Mouse (Mus musculus): ENCODE results near the gene Ltbp3.

Ltbp3 gene

GRCm38 (mm10) chr19:5793917-5794770 lies 53.4 kb downstream of the Ltbp3 start:
- peak; percentile 37 for DNase-seq (ENCODE audit: low spot score)

GRCm38 (mm10) chr19:5794771-5795576 lies 54.3 kb downstream of the Ltbp3 start:
- DNase-seq (ENCODE audit: low spot score) = peak; percentile 65

GRCm38 (mm10) chr19:5795668-5796572 lies 55.2 kb downstream of the Ltbp3 start:
- no peak for DNase-seq (ENCODE audit: low spot score)

- no peak for DNase-seq (ENCODE audit: low spot score)
Measured at GRCm38 (mm10) chr19:5796573-5797111, 55.9 kb downstream of the Ltbp3 start.

- peak; percentile 44 for DNase-seq (ENCODE audit: low spot score)
Measured at GRCm38 (mm10) chr19:5797381-5798111, 56.8 kb downstream of the Ltbp3 start.

GRCm38 (mm10) chr19:5798700-5799479 lies 58.2 kb downstream of the Ltbp3 start:
- DNase-seq (ENCODE audit: low spot score) = peak; percentile 61

- DNase-seq (ENCODE audit: low spot score) = peak; percentile 38
Measured at GRCm38 (mm10) chr19:5799566-5800349, 59.1 kb downstream of the Ltbp3 start.

- peak; percentile 61 for DNase-seq (ENCODE audit: low spot score)
Measured at GRCm38 (mm10) chr19:5800350-5800631, 59.6 kb downstream of the Ltbp3 start.

GRCm38 (mm10) chr19:5800632-5801431 lies 60.1 kb downstream of the Ltbp3 start:
- peak; percentile 63 for DNase-seq (ENCODE audit: low spot score)

GRCm38 (mm10) chr19:5801432-5801964 lies 60.8 kb downstream of the Ltbp3 start:
- DNase-seq (ENCODE audit: low spot score) = peak; percentile 47

- peak; percentile 98 for DNase-seq (ENCODE audit: low spot score)
Measured at GRCm38 (mm10) chr19:5802011-5802786, 61.5 kb downstream of the Ltbp3 start.

GRCm38 (mm10) chr19:5802787-5803040 lies 62.0 kb downstream of the Ltbp3 start:
- no peak for DNase-seq (ENCODE audit: low spot score)

GRCm38 (mm10) chr19:5803041-5803880 lies 62.6 kb downstream of the Ltbp3 start:
- DNase-seq (ENCODE audit: low spot score) = peak; percentile 99

- no peak for DNase-seq (ENCODE audit: low spot score)
Measured at GRCm38 (mm10) chr19:5803881-5804279, 63.2 kb downstream of the Ltbp3 start.

GRCm38 (mm10) chr19:5804371-5804899 lies 63.7 kb downstream of the Ltbp3 start:
- DNase-seq (ENCODE audit: low spot score) = peak; percentile 59

- DNase-seq (ENCODE audit: low spot score) = peak; percentile 51
Measured at GRCm38 (mm10) chr19:5806051-5806808, 65.5 kb downstream of the Ltbp3 start.
